Mouse (Mus musculus): ENCODE measurements at regions not wholly inside any gene's neighbourhood (a gene's known extent, or its start where the extent isn't known, plus 50 kb on each side); places are given as distances from the start of the nearest gene placed in this dataset.

DNA sequence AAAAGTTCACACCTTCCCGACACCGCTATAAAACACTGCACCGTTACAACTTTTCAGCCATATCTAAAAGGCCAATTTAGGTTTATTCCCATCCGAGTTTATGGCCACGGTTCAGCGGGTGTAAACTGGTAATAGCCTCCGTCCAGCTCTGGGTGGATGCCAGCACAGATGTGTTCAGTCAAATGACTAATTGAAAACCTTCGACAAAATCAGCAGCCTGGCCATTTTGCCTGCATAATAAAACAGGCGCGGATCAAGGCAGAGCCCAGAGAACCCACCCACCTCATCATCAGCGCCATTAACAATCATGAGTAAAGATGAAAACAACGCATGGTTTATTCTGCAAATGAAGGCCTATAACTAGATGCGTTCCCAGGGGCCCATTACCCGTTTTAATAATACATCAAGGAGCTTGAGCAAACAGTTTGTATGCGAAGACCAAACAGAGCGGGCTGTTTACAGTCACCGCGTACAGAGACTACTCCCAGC lies 172.1 kb upstream of the Irx3 start:
- H3K9ac ChIP-seq (ENCODE audit: insufficient read depth, low read depth, low read length, poor library complexity, severe bottlenecking), result no peak overlapping the region
- TF ChIP-seq MAFK (IDR thresholded peaks at IDR 0.05; ENCODE audit: insufficient read depth, low read depth, low read length) (no peak), ZNF384 (IDR thresholded peaks at IDR 0.05; ENCODE audit: low read depth, low read length) (no peak), ZC3H11A (IDR thresholded peaks at IDR 0.05; ENCODE audit: borderline replicate concordance, low read depth, low read length) (no peak), CHD2 (IDR thresholded peaks at IDR 0.05; ENCODE audit: low read depth, low read length) (no peak), HCFC1 (IDR thresholded peaks at IDR 0.05; ENCODE audit: borderline replicate concordance, insufficient read depth, low read length) (no peak)
- H3K36me3 ChIP-seq (ENCODE audit: control insufficient read depth, insufficient read depth, low read length, poor library complexity, severe bottlenecking), result no peaks in the 10 kb centered on the region
- H3K9me3 ChIP-seq (ENCODE audit: control insufficient read depth, insufficient read depth, low read depth, low read length), result no peaks in the 10 kb centered on the region
- DNase-seq (ENCODE audit: low read depth, low spot score), result no peak
- H3K27ac ChIP-seq (ENCODE audit: insufficient read depth, low read depth, low read length, poor library complexity, severe bottlenecking), result no peak overlapping the region
- no peaks in the 10 kb centered on the region for H3K4me1 ChIP-seq (ENCODE audit: control insufficient read depth in 2 of 2, insufficient read depth in 2 of 2, low read length in 2 of 2, poor library complexity in 1 of 2)
- in situ Hi-C loops (cut with MboI; ENCODE audit: low sequenced_read_pairs in 2 of 2, unreplicated experiment in 2 of 2), result no loop called here
- H3K4me3 ChIP-seq (ENCODE audit: insufficient read depth in 1 of 2, low read depth in 1 of 2, low read length in 2 of 2, poor library complexity in 1 of 2, severe bottlenecking in 1 of 2), result no peak overlapping the region

DNA sequence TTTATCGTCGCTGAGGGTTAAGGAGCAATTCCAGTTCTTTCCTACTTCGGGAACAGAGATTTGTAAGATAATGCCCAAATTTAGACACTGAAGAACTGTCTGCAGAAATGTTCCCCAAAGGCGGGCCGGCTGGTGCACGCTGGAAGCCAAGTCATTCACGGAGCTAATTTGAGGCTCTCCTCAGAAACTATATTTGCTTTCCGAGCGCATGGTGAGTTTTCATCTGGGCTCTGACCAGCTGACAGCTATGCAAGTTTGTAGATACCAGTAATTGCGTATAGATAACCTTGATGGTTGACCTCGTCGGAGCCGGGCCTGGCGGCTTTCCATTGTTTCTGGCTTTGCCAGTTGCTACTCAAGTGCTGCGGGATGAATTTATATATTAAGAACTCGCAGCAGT lies 165.5 kb upstream of the Irx3 start:
- no peak for DNase-seq (ENCODE audit: low read depth, low spot score)
- Histone ChIP-seq H3K4me1 (ENCODE audit: control insufficient read depth in 2 of 2, insufficient read depth in 2 of 2, low read length in 2 of 2, poor library complexity in 1 of 2) (no peaks in the 10 kb centered on the region), H3K9me3 (ENCODE audit: control insufficient read depth, insufficient read depth, low read depth, low read length) (no peaks in the 10 kb centered on the region), H3K4me3 (ENCODE audit: insufficient read depth in 1 of 2, low read depth in 1 of 2, low read length in 2 of 2, poor library complexity in 1 of 2, severe bottlenecking in 1 of 2) (no peak overlapping the region), H3K27ac (ENCODE audit: insufficient read depth, low read depth, low read length, poor library complexity, severe bottlenecking) (no peak overlapping the region), H3K9ac (ENCODE audit: insufficient read depth, low read depth, low read length, poor library complexity, severe bottlenecking) (no peak overlapping the region), H3K36me3 (ENCODE audit: control insufficient read depth, insufficient read depth, low read length, poor library complexity, severe bottlenecking) (no peaks in the 10 kb centered on the region)
- no peak for TF ChIP-seq MAFK (IDR thresholded peaks at IDR 0.05; ENCODE audit: insufficient read depth, low read depth, low read length)
- no peak for TF ChIP-seq HCFC1 (IDR thresholded peaks at IDR 0.05; ENCODE audit: borderline replicate concordance, insufficient read depth, low read length)
- no peak for TF ChIP-seq CHD2 (IDR thresholded peaks at IDR 0.05; ENCODE audit: low read depth, low read length)
- TF ChIP-seq ZNF384 (IDR thresholded peaks at IDR 0.05; ENCODE audit: low read depth, low read length), result no peak
- TF ChIP-seq ZC3H11A (IDR thresholded peaks at IDR 0.05; ENCODE audit: borderline replicate concordance, low read depth, low read length), result no peak
- in situ Hi-C loops (cut with MboI; ENCODE audit: low sequenced_read_pairs in 2 of 2, unreplicated experiment in 2 of 2), result no loop called here

DNA sequence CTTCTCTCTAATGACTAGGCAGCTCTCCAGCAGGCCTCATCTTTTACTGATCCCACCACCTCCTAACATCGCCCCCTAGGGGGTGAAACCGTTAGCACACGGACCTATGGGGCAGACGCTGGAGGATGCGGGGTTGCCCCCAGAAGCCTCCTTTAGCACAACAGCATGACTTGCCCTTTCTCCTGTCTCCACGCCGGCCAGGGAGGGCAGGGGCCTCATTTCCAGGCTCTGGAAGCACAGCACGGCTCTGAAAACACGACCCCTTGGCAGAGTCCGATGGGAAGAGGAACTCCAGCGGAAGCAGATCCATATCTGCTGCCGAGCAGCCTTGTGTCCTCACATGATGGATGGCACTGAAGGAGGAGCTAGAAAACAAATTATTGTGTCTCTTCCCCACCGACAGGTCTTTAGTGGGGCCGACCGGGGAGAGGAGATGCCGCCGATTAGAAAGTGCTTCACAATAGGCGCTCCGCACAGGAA lies 165.1 kb upstream of the Irx3 start:
- no peaks in the 10 kb centered on the region for H3K4me1 ChIP-seq (ENCODE audit: control insufficient read depth in 2 of 2, insufficient read depth in 2 of 2, low read length in 2 of 2, poor library complexity in 1 of 2)
- in situ Hi-C loops (cut with MboI; ENCODE audit: low sequenced_read_pairs in 2 of 2, unreplicated experiment in 2 of 2), result no loop called here
- H3K4me3 ChIP-seq (ENCODE audit: insufficient read depth in 1 of 2, low read depth in 1 of 2, low read length in 2 of 2, poor library complexity in 1 of 2, severe bottlenecking in 1 of 2), result no peak overlapping the region
- H3K9me3 ChIP-seq (ENCODE audit: control insufficient read depth, insufficient read depth, low read depth, low read length), result no peaks in the 10 kb centered on the region
- DNase-seq (ENCODE audit: low read depth, low spot score), result peak; percentile 47
- H3K9ac ChIP-seq (ENCODE audit: insufficient read depth, low read depth, low read length, poor library complexity, severe bottlenecking), result no peak overlapping the region
- H3K36me3 ChIP-seq (ENCODE audit: control insufficient read depth, insufficient read depth, low read length, poor library complexity, severe bottlenecking), result no peaks in the 10 kb centered on the region
- H3K27ac ChIP-seq (ENCODE audit: insufficient read depth, low read depth, low read length, poor library complexity, severe bottlenecking), result no peak overlapping the region
- TF ChIP-seq HCFC1 (IDR thresholded peaks at IDR 0.05; ENCODE audit: borderline replicate concordance, insufficient read depth, low read length) (no peak), CHD2 (IDR thresholded peaks at IDR 0.05; ENCODE audit: low read depth, low read length) (no peak), MAFK (IDR thresholded peaks at IDR 0.05; ENCODE audit: insufficient read depth, low read depth, low read length) (no peak), ZC3H11A (IDR thresholded peaks at IDR 0.05; ENCODE audit: borderline replicate concordance, low read depth, low read length) (no peak), ZNF384 (IDR thresholded peaks at IDR 0.05; ENCODE audit: low read depth, low read length) (no peak)

DNA sequence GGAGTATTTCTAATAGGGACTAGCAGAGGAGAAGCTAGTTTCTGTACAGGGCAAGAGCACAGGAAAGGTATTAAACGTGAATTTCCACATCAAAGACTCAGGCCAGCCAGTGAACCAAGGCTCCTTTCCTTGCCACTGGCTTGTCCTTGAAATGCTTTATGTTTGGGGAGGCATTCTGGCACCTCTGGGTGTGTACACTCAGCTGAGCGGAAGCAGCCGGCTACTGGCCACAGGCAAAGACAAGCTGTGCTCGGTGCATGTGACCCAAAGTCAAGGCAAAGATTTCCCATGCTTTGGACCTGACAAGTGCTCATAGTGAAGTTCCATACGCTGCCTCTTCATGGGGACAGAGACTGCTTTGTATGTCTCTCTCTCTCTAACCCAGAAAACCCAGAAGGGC lies 159.8 kb upstream of the Irx3 start:
- no peak overlapping the region for H3K9ac ChIP-seq (ENCODE audit: insufficient read depth, low read depth, low read length, poor library complexity, severe bottlenecking)
- no peaks in the 10 kb centered on the region for H3K36me3 ChIP-seq (ENCODE audit: control insufficient read depth, insufficient read depth, low read length, poor library complexity, severe bottlenecking)
- no peaks in the 10 kb centered on the region for H3K4me1 ChIP-seq (ENCODE audit: control insufficient read depth in 2 of 2, insufficient read depth in 2 of 2, low read length in 2 of 2, poor library complexity in 1 of 2)
- no peak for DNase-seq (ENCODE audit: low read depth, low spot score)
- in situ Hi-C loops (cut with MboI; ENCODE audit: low sequenced_read_pairs in 2 of 2, unreplicated experiment in 2 of 2), result no loop called here
- no peak overlapping the region for H3K27ac ChIP-seq (ENCODE audit: insufficient read depth, low read depth, low read length, poor library complexity, severe bottlenecking)
- H3K4me3 ChIP-seq (ENCODE audit: insufficient read depth in 1 of 2, low read depth in 1 of 2, low read length in 2 of 2, poor library complexity in 1 of 2, severe bottlenecking in 1 of 2), result no peak overlapping the region
- TF ChIP-seq HCFC1 (IDR thresholded peaks at IDR 0.05; ENCODE audit: borderline replicate concordance, insufficient read depth, low read length) (no peak), ZNF384 (IDR thresholded peaks at IDR 0.05; ENCODE audit: low read depth, low read length) (no peak), MAFK (IDR thresholded peaks at IDR 0.05; ENCODE audit: insufficient read depth, low read depth, low read length) (no peak), ZC3H11A (IDR thresholded peaks at IDR 0.05; ENCODE audit: borderline replicate concordance, low read depth, low read length) (no peak), CHD2 (IDR thresholded peaks at IDR 0.05; ENCODE audit: low read depth, low read length) (no peak)
- H3K9me3 ChIP-seq (ENCODE audit: control insufficient read depth, insufficient read depth, low read depth, low read length), result no peaks in the 10 kb centered on the region

DNA sequence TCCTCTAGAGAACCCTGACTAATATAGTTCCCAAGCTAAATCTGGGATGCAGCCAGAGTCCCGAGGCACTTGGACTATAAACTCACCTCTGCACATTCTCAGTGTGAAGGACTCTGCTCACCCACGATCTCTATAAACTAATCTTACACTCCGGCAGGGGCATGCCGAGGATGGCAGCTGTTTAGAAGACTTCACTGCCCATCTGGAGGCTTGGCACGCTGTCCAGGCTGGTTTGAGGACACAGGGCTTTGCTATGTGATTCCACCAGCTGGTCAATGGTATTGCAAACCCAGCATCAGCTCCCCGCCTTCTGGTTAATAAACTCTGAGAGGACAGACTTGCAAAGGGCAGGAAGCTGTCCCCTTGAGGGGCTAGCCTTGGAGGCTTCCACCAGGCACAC lies 153.3 kb upstream of the Irx3 start:
- no peak overlapping the region for H3K4me3 ChIP-seq (ENCODE audit: insufficient read depth in 1 of 2, low read depth in 1 of 2, low read length in 2 of 2, poor library complexity in 1 of 2, severe bottlenecking in 1 of 2)
- no peak overlapping the region for H3K9ac ChIP-seq (ENCODE audit: insufficient read depth, low read depth, low read length, poor library complexity, severe bottlenecking)
- no peak overlapping the region for H3K27ac ChIP-seq (ENCODE audit: insufficient read depth, low read depth, low read length, poor library complexity, severe bottlenecking)
- DNase-seq (ENCODE audit: low read depth, low spot score), result no peak
- no peaks in the 10 kb centered on the region for H3K36me3 ChIP-seq (ENCODE audit: control insufficient read depth, insufficient read depth, low read length, poor library complexity, severe bottlenecking)
- in situ Hi-C loops (cut with MboI; ENCODE audit: low sequenced_read_pairs in 2 of 2, unreplicated experiment in 2 of 2), result no loop called here
- H3K4me1 ChIP-seq (ENCODE audit: control insufficient read depth in 2 of 2, insufficient read depth in 2 of 2, low read length in 2 of 2, poor library complexity in 1 of 2), result no peaks in the 10 kb centered on the region
- TF ChIP-seq ZNF384 (IDR thresholded peaks at IDR 0.05; ENCODE audit: low read depth, low read length), result no peak
- no peak for TF ChIP-seq ZC3H11A (IDR thresholded peaks at IDR 0.05; ENCODE audit: borderline replicate concordance, low read depth, low read length)
- TF ChIP-seq CHD2 (IDR thresholded peaks at IDR 0.05; ENCODE audit: low read depth, low read length), result no peak
- no peak for TF ChIP-seq HCFC1 (IDR thresholded peaks at IDR 0.05; ENCODE audit: borderline replicate concordance, insufficient read depth, low read length)
- TF ChIP-seq MAFK (IDR thresholded peaks at IDR 0.05; ENCODE audit: insufficient read depth, low read depth, low read length), result no peak
- H3K9me3 ChIP-seq (ENCODE audit: control insufficient read depth, insufficient read depth, low read depth, low read length), result no peaks in the 10 kb centered on the region
